Mouse (Mus musculus) olfactory bulb, adult 2 months (tissue): ENCODE results near the gene Pou2af1. TPM values are rescaled to one million over a fixed set of nuclear protein-coding genes. Genes with fewer than 3 reads are reported as not detected.

Experiments used
- H3K27ac ChIP-seq: fragments of 200-500 bp; 2 replicates; pipeline ENCODE4 v1.5.1; 2012; ENCODE audit warnings: low read depth, low read length; ENCODE audit not compliant: insufficient read depth
- H3K4me1 ChIP-seq: fragments of 200-500 bp; 2 replicates; pipeline ENCODE4 v1.6.1; 2012; ENCODE audit warnings: low read length; ENCODE audit not compliant: control insufficient read depth, insufficient read depth
- H3K4me3 ChIP-seq: fragments of 200-500 bp; 2 replicates; pipeline ENCODE4 v1.5.1; 2012; ENCODE audit warnings: mild to moderate bottlenecking, low read depth, low read length, moderate library complexity; ENCODE audit not compliant: insufficient read depth
- CTCF ChIP-seq: fragments of 200-500 bp; IDR thresholded peaks from 2 replicates; pipeline ENCODE4 v1.5.1; 2012; ENCODE audit warnings: low read depth, mild to moderate bottlenecking, low read length, moderate library complexity; ENCODE audit not compliant: insufficient read depth
- POLR2A ChIP-seq: fragments of 200-500 bp; IDR thresholded peaks from 2 replicates; pipeline ENCODE4 v1.6.1; 2012; ENCODE audit warnings: mild to moderate bottlenecking, low read depth, low read length, moderate library complexity; ENCODE audit not compliant: insufficient read depth
- WGBS: fragments of 180-500 bp; shearing (Covaris S2); methylation state at CpG from one replicate; pipeline ENCODE4 v1.1.7; 2018; 5-methylcytosine and 5-hydroxymethylcytosine counted together
- polyA plus RNA-seq: library from polyadenylated mRNA; stranded (reverse); fragments of >200 nt; gene quantifications from 2 replicates; pipeline ENCODE4 v1.2.4, GENCODE M21; 2012; ENCODE audit warnings: low replicate concordance; ENCODE audit not compliant: missing spikeins, insufficient read depth, insufficient read length

The Pou2af1 gene
- polyA plus RNA-seq, 1 experiment = not detected

- H3K27ac ChIP-seq = no peak overlapping the region
- WGBS = 21% methylated on average over 2 of the region's 2 CpGs
- no peak overlapping the region for H3K4me3 ChIP-seq
- TF ChIP-seq CTCF (no peak), POLR2A (no peak)
- H3K4me1 ChIP-seq = peaks cover 3% of the 10 kb centered on the region; the same call in 1 of the 2 replicates
Measured at GRCm38 (mm10) chr9:51286079-51286478, 72.6 kb downstream of the Pou2af1 start.

Other genes starting within 250 kb of the Pou2af1 start
- gene Sik2, start 204.6 kb upstream of the Pou2af1 start, polyA plus RNA-seq = not detected in 2 replicates
- not detected in 2 replicates for gene Btg4, start 152.8 kb upstream of the Pou2af1 start, polyA plus RNA-seq
- gene Layn, start 136.6 kb upstream of the Pou2af1 start, polyA plus RNA-seq = not detected in 2 replicates
- not detected in 2 replicates for gene 4833427G06Rik, start 111.6 kb upstream of the Pou2af1 start, polyA plus RNA-seq
- not detected in 2 replicates for gene Gm32742, start 48.2 kb upstream of the Pou2af1 start, polyA plus RNA-seq
- gene Colca2, start 64.9 kb downstream of the Pou2af1 start, polyA plus RNA-seq = not detected in 2 replicates
- gene 1810046K07Rik, start 115.2 kb downstream of the Pou2af1 start, polyA plus RNA-seq = not detected in 2 replicates